Mouse (Mus musculus) frontal cortex, adult (tissue): ENCODE measurements around the gene Herc1.
A peak's percentile ranks its signal among the peaks of the same experiment; 100 is the strongest.

Experiments used
- ATAC-seq: cut with Nextera tagmentation; 2 replicates; pipeline ENCODE4 v1.9.2; 2017; ENCODE audit warnings: mild to moderate bottlenecking, moderate library complexity, mixed read lengths; ENCODE audit not compliant: low TSS enrichment

Gene Herc1

DNA sequence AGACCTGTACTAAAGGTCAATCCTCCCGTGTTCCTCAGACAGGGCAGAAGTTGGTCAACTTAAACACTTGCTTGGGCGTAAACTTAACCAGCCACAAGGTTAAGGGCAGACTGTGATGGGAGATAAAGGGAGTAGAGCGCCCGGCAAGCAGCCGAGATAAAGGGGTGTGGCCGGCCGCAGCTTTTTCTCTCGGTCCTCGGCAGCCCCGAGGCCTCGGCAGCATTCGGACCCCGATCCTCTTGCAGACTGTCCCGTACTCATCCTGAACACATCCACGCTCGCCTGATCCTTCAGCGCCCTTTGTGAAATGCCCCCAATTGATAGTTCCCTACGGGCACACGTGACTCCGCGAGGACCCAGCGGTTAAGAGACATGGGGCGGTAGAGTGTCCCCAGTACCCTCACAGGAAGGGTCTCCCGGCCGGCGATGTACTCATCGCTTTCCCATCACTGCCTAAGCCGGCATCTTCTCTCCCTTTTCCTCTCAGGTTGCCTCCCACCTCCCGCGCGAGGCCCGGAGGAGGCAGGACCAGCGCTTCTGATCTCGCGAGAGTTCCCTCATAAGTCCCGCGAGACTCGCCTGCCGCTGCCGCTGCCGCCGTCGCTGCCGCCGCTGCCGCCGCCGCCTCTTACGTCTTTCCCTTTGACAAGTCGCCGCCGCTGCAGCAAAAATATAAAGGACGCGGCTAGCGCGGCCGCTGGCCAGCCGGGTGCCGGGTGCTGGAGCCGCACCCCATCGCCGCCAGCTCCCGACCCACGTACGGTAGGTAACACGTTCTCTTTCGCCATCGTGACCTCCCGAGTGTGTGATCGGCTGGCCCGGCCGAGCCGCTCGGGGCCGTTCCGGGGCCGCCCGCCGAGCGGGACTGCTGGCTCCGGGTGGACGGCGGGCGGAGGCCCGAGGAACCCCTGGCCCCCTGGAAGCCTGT lies at the start of gene Herc1:
Gene Herc1, plus strand, starts transcription at position 591 of the 928 bp plus-strand sequence.
- ATAC-seq, result peak; percentile 94

DNA sequence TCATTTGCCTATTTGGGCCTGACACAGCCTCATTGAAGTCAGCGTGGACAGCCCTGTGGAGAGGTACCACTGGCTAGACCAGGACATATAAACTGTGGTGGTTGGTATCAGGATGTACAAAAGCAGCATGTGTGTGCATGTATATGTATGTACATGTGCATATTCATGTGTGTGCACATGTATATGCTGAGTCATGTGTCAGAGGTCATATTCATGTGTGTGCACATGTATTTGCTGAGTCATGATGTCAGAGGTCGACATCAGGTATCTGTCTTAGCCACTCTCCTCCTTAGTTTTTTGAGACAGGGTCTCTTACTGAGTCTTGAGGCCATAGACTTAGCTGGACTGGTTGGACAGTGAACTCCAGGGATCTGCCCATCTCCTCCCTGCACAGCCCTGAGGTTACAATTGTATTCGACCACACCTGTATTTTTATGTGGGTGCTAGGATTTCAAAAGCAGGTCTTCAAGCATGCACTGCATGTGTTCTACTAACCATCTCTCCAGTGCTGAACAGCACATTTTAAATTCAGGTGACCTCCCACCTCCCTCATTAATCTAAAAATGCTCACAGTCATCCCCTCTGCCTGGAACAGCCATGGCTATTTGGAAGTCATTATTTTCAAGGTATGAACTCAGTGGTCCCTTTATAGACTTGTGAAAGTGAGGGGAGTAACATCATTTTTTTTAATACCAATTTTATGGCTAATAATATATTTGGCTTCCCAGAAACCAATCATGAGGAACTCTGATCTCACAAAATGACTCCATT lies 45.7 kb upstream of the Herc1 start:
- no peak for ATAC-seq

DNA sequence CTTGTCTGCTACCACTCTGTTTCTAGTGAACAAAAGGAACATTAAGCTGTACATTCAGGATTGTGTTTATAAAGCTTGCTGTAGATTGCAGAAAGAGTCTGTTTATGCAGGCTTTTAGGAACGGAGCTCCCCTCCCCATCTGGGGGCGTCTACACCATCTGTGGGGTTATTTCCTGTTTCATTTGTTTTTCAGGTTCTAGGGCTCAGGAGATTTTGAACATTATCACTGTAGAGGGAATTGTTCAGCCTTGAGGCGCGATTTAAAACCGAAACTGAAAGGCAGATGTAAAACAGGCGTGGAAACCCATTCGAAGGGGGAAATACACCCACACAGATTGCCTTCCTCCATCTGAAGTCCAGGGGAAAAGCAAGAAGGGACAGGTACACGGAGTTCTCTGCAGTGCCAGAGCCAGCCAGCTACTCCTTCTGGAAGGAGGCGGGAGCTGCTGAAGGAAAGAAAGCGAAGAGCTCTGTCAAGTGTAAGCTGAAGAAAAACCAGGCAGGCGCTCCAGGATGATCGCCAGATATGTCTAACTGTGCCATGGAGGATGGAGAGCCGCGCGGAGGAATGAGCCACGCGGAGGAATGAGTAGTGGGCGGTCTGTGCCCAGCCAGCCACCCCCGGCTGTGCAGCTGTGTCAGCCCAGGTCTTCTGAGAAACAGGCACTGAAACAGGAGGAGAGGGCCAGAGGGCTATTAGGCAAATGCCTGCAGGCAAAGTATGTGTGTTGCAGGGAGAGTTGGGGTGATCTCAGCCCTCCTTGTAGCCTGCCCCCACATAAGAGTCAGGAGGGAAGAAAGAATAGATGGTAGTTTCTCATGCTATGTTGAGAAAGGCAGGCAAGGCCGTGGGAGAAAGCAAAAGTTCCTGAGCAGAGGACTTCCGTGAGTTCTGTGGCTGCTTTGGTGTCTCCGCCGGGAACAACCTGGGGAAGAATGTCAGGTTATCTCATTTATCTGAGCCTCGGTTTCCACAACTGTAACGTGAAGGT lies 44.8 kb upstream of the Herc1 start:
- ATAC-seq, result peak; percentile 92

DNA sequence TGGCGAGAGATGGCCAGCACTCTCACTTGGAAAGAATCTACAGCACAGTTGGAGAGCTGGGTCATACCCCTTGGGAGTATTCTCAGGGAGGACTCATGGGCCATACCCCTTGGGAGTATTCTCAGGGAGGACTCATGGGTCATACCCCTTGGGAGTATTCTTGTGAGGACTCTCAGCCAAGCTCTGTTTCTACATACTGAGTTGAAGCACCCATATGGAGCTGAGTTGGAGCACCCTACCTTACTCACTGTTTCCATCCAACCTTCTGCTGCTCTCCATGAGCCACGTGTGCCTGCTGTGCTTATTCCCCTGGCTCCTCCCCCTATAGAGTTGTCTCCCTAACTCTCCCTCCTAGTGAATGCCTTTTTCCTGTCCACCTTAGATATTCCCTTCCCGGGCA lies 43.8 kb upstream of the Herc1 start:
- no peak for ATAC-seq

DNA sequence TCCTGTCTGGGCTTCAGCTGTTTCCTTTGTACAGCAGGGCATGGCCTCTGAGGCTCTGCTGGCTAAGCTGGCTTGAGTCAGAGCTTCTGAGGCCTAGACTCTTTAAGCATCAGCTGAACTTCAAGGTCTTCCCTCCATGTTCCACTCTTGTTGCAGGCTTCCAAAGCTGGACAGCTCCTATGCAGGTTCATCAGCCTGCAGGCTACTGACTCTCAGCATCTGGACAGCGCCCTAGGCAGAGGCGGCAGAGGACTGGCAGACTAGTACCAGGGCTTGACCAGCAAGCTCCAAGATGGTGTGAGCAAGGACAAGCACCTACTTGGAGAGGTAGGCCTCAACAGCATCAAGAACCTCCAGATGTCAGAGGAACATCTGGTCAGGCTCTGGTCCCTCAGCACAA lies 42.9 kb upstream of the Herc1 start:
- ATAC-seq, result no peak

DNA sequence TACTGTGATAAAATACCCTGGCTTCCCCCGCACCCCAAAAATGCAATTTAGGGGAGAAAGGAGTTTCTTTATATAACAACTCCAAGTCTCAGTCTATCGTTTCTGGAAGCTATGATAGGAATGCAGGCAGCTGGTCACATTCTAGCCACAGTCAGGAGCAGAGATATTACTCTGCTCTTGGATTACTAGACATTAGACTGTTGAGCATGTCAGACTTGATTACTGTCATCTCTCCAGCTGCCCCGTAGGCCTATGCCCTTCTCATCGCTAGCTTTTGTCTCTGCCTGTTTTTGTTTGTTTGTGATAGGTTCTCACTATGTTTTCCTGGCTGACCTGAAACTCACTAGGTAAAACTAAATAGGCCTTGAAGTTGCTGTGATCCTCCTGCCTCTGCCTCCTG lies 41.5 kb upstream of the Herc1 start:
- ATAC-seq, result no peak

DNA sequence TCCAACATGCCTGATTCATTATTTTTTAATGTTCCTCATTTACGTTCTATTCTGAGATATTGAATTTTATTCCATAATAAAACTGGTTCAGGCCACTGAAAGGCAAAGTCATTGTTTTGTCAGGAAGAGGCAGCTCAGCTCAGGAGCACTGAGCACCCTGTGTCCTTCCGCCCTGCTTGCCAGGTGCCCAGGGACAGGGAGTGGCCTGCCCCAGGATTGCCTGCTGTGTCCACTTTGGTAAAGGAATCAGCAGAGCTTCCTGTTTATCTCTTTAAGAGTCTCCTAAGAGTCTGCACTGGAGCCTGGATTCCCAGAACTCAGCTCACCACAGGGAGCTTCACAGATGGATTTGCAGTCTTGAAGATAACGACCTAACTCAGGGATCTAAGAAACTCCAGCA lies 38.8 kb upstream of the Herc1 start:
- ATAC-seq, result no peak

DNA sequence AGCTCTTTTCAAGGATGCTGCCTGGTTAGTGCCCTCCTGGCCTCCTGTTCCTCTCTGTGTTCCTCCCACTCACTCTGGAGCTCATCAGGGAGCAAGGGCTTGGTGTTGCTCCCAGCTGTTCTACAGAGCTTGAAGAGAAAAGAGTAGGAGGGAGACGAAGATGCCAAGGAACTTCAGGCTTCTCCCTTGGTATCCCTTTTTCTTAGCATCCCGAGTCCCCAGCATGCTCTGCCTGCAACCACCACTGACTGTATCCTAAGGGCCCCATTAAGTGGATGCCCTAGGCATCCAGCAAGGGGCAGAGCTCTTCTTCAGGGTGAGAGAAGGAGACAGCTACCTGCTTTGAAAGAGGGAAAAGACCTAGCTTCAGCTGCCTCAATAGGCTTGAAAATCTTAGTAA lies 33.6 kb upstream of the Herc1 start:
- peak; percentile 62 for ATAC-seq

DNA sequence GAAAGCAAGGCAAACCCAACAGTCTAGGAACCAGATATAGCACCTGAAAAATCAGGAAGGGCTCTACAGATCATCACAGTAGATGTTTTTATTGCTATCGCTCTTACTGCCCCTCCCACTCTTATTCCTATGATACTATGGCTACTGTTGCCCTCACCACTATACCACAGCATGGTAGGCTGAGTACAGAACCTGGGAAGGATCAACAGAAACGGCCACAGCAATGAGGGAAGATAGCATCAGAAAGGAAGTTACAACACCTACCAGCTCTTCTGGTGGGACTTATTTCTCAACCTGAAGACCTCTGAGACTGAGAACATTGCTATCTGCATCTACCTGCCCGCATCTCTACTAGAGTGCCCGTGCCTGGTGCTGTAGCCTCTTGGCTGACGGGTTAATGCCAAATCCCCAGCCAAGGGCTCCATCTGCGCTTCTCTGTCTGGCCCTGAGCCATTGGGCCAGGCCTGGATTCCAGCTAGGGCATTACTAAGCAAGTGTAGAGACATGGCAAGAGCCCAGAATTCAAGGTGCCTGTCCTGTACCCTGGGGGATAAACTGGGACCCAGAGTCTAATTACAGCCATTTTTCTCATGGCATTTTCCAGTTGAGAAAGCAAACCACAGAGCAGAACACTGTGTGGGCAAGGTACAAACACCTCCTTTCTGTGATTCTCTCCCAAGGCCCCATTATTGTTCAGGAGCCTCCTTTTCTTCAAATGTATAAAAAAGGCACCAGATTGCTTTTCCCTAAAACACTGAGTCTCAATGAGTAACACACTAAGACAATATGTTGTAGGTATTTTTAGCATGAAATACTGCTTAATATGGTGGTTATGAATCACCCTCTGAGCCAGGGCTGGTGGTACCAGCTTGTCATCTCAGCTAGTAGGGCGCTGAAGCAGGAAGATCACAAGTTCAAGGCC lies 28.0 kb upstream of the Herc1 start:
- peak; percentile 91 for ATAC-seq

DNA sequence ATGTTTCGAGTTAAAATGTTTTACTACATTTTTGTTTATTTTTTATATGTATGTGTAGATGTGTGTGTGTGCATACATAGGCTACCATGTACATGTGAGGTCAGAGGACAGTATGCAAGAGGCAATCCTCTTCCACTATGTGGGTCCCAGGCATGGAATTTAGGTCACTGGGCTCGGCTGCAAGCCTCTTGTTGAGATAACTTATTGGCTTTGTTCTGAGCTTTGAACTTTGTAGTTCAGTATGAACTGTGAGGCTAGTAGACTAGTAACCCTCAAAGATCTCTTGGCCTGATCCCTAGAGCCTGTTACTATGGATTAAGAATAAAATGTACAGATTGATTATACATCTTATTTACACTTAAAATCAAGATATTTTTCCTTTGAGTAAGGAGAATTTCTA lies 23.4 kb upstream of the Herc1 start:
- no peak for ATAC-seq

DNA sequence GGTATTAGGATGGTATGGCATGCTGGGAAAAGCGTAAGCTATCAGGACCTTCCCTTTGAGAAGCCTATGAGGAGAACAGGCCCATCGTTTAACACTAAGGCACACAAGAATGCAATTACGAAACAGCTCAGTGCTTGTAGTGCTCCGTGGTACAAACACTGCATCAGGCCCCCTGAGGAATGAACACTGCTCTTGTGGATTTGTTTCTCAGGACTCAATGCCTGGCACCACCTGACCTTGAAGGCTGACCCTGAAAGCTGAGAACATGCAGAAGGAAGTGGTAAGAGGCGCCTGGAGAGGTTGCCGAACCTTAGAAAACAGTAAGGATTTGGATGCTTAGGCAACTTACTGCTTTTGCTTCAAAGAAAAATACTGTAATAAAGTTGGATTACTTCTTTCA lies 20.8 kb upstream of the Herc1 start:
- ATAC-seq, result no peak

DNA sequence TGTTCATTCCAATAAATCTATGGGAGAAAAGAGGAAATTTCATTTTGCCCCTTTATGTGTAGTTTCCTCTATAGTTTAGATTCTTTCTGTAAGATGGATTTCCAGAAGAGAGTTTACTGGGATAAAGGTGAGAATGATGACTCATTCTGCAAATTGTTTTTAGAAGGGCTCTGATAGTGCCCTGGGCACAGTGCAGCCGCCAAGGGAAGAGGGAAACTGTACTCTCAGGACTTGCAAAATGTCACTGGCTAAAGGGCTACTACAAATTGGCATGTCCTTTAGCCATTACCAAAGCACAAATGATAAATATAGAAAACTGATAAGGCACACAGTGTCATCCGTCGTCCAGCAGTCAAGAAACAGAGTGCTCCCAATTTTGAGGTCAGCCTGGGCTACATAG lies 19.8 kb upstream of the Herc1 start:
- no peak for ATAC-seq

DNA sequence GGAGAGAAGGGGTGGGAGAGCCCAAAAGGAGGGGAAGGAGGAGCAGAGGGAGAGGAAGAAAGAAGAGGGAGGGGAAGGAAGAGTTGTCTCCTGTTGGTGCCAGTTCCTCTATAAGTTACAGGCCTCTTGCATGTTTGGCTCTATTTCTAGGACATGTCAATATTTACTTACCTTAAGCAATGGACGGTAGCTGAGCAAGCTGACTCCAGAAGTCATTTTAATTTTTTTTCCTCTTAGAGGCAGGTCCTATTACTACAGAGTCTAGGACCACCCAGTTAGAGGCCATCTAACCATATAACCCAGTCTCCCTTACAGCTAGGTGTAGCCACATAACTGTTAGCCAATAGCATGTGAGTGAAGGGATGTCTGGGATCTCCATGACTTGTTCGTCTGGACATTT lies 18.7 kb upstream of the Herc1 start:
- no peak for ATAC-seq

DNA sequence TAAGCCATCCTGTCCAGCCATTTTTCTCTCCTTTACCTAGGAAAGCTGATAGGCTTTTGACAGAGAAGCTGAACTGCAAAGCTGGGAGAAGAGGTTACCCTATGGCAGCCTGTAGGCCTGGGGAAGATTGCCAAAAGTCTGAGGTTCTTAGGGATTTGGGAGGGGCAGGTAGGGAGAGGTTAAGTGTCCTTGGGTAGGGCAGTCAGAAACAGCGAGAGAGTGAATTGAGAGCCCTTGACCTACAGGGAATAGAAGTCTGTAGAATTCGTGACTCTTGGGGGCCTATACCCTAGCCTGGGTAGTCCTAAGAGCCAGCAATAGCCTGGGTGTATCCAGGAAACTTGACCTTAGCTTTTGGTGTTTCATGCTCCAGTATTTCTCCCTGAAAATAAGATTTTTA lies 17.9 kb upstream of the Herc1 start:
- no peak for ATAC-seq

DNA sequence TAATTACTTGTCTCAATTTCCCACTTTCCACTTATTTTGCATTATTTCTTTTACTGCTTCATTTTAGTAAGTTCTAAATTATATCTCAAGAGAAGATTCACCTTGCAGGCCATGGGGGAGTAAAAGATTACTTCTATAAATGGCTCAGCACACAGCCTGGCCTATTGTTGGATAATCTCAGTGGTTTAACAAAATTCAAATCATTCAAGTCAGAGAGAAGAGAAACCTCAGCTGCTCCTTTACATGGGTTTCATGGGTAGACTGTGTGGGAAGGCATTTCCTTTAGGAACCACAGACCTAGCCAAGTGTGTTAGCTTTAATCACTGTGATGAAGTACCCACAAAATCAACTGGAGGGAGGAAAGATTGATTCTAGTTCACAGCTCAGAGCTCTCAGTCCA lies 13.0 kb upstream of the Herc1 start:
- no peak for ATAC-seq

DNA sequence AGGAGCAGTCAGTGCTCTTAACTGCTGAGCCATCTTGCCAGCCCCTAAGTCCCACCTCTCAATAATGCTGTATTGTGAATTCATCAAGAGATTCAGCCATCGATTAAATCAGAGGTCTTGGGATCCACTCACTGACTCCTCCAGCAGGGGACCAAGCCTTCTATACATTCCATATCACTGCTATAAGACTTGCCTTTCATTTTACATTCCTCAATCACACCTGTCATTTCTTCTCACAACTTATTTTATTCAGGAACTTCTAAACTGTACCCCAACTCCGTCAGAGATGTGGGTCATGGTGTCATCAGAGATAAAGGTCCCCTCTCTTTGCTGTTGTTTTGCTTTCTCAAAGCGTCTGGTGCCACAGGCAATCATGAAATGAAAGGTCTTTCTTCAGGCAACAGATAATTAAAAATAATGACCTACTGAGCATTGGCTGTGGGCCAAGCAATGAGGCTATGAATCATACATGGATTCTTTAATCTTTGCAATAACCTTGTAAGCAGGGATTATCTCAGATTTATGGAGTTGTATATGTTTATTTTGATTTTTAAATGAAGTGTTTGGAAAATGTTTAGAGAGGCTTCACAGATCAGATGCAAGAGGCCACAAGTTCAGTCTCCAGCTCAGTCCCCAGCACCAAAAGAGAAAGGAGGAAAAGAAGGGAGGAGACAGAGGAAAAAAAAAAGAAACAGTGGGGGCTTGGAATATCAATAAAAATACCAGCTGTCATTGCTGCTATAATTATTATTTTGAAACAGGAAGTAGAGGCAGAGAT lies 12.1 kb upstream of the Herc1 start:
- ATAC-seq, result no peak

DNA sequence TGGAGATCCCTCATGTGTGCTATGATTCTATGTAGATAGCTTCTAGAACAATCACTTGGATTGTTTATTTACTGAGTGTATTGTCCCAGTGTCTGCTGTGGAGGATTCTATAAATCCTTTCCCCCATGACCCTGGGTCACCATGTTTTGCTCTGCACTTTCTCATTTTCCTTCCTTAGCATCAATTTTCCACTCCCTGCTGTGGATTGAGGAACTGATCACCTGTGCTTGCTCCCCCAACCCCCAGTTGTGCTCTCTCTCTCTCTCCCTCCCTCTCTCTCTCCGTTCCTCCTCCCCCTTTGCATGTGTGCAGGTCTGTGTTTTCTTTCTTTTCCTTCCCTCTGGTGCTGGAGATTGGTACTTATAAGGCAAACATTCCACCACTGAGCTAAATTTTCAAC lies 10.5 kb upstream of the Herc1 start:
- no peak for ATAC-seq

DNA sequence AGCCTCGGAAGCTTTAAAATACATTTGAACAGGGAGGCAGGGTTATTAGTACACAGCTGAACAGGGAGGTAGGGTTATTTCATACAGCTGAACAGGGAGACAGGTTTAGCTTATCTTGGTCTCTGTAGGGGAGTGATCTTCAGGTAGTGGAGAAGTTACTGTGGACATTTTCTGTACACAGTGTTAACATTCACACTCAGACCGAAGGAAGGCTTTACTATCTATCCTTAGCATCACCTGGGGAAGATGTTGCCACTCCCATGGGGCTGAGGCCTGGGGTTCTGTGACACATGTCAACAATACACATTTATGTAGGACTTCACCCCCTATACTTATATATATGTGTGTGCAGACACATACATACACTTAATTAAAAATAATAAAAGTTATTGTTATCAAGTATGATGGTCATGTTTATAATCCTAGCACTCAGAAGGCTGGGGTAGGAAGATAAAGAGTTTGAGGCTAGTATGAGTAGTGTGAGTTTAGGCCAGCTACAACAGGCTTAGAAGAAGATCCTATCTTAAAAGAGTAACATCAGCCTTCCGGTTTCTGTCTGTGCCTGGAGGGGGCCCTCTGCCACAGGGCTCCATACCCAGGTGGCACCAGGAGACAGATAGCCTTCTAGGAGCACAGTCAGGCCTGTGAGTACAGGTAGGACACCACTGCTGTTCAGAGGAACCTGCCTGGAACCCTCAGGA lies 9.7 kb upstream of the Herc1 start:
- no peak for ATAC-seq

DNA sequence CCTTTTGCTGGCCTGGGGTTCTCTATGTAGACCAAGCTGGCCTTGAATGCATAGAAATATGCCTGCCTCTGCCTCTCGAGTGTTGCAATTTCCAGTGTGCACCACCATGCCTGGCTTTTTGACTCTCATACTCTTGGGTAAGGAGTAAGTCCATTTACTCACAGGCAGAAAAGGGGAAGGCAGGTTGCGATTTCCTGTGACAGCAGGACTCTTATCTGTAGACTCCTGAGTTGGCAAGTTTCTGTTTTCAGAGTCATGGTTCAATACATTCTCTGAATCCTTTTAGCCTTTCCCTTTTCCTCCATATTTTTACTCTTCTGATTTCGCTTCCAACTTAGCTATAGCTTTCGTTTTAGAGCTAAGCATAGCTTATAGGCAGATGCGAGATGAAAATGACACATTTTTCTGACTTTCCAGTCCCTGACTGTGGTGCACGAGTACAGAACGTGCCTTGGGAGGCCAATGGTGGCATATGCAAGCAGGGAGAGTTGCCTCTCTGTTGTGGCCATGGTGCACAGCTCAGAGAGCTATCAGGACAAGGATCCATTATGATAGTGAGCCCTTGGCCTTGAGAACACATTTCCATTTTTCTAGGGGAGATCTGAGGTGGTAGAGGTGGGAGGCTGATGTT lies 2.7 kb upstream of the Herc1 start:
- ATAC-seq, result no peak
